Mouse (Mus musculus) common myeloid progenitor, adult 5-6 weeks (primary cell): ENCODE measurements at regions not wholly inside any gene's neighbourhood (a gene's known extent, or its start where the extent isn't known, plus 50 kb on each side); places are given as distances from the start of the nearest gene placed in this dataset.

Experiments used
- ATAC-seq: replicated peaks from 2 replicates; pipeline ENCODE4 v1.8.0; 2016; ENCODE audit warnings: low read depth, mild to moderate bottlenecking, moderate TSS enrichment, inconsistent platforms; ENCODE audit not compliant: poor library complexity, severe bottlenecking

- ATAC-seq: no peak
Measured at GRCm38 (mm10) chr2:75512422-75513170, 146.5 kb upstream of the Hnrnpa3 start.

- no peak for ATAC-seq
Measured at GRCm38 (mm10) chr2:75514171-75514570, 144.9 kb upstream of the Hnrnpa3 start.

GRCm38 (mm10) chr2:75516223-75516622, 142.8 kb upstream of the Hnrnpa3 start:
- no peak for ATAC-seq

GRCm38 (mm10) chr2:75517096-75517495, 142.0 kb upstream of the Hnrnpa3 start:
- ATAC-seq: no peak

- no peak for ATAC-seq
Measured at GRCm38 (mm10) chr2:75518607-75519006, 140.5 kb upstream of the Hnrnpa3 start.

GRCm38 (mm10) chr2:75525562-75525961, 133.5 kb upstream of the Hnrnpa3 start:
- ATAC-seq: no peak

GRCm38 (mm10) chr2:75528706-75529105, 130.4 kb upstream of the Hnrnpa3 start:
- no peak for ATAC-seq

GRCm38 (mm10) chr2:75538114-75538513, 120.9 kb upstream of the Hnrnpa3 start:
- ATAC-seq: no peak

- no peak for ATAC-seq
Measured at GRCm38 (mm10) chr2:75539726-75540125, 119.3 kb upstream of the Hnrnpa3 start.

GRCm38 (mm10) chr2:75542331-75542730, 116.7 kb upstream of the Hnrnpa3 start:
- no peak for ATAC-seq

GRCm38 (mm10) chr2:75542781-75543180, 116.3 kb upstream of the Hnrnpa3 start:
- ATAC-seq: no peak

- ATAC-seq: no peak
Measured at GRCm38 (mm10) chr2:75545971-75546370, 113.1 kb upstream of the Hnrnpa3 start.

- no peak for ATAC-seq
Measured at GRCm38 (mm10) chr2:75555676-75556075, 103.4 kb upstream of the Hnrnpa3 start.

GRCm38 (mm10) chr2:75556744-75557143, 102.3 kb upstream of the Hnrnpa3 start:
- ATAC-seq: no peak

GRCm38 (mm10) chr2:75557392-75557791, 101.7 kb upstream of the Hnrnpa3 start:
- no peak for ATAC-seq

- ATAC-seq: no peak
Measured at GRCm38 (mm10) chr2:75559920-75560319, 99.1 kb upstream of the Hnrnpa3 start.

GRCm38 (mm10) chr2:75563253-75563913, 95.7 kb upstream of the Hnrnpa3 start:
- peak; percentile 100 for ATAC-seq

GRCm38 (mm10) chr2:75564809-75565208, 94.3 kb upstream of the Hnrnpa3 start:
- no peak for ATAC-seq

GRCm38 (mm10) chr2:75567131-75567530, 91.9 kb upstream of the Hnrnpa3 start:
- ATAC-seq: no peak

GRCm38 (mm10) chr2:75569756-75570155, 89.3 kb upstream of the Hnrnpa3 start:
- no peak for ATAC-seq

GRCm38 (mm10) chr2:75570246-75570645, 88.8 kb upstream of the Hnrnpa3 start:
- ATAC-seq: no peak

GRCm38 (mm10) chr2:75584975-75585374, 74.1 kb upstream of the Hnrnpa3 start:
- ATAC-seq: peak; percentile 96
